Mouse (Mus musculus) kidney, postnatal 25 days (tissue): ENCODE results near the gene 1700029I15Rik.

ENCODE experiments used
- DNase-seq, 2 experiments: peaks; one replicate each; pipeline ENCODE4 v3.0.0; 2021; ENCODE audit warnings: mixed read lengths in 2 of 2

Gene 1700029I15Rik

GRCm38 (mm10) chr2:92381901-92382588, at the start of gene 1700029I15Rik:
Gene 1700029I15Rik, plus strand, starts transcription at chr2:92382538.
- DNase-seq: no peak

GRCm38 (mm10) chr2:92342418-92342817, 39.9 kb upstream of the 1700029I15Rik start:
- no peak for DNase-seq

- no peak for DNase-seq
Observed at GRCm38 (mm10) chr2:92347191-92347590, 35.1 kb upstream of the 1700029I15Rik start.

- no peak for DNase-seq
Observed at GRCm38 (mm10) chr2:92349589-92350425, 32.5 kb upstream of the 1700029I15Rik start.

DNA sequence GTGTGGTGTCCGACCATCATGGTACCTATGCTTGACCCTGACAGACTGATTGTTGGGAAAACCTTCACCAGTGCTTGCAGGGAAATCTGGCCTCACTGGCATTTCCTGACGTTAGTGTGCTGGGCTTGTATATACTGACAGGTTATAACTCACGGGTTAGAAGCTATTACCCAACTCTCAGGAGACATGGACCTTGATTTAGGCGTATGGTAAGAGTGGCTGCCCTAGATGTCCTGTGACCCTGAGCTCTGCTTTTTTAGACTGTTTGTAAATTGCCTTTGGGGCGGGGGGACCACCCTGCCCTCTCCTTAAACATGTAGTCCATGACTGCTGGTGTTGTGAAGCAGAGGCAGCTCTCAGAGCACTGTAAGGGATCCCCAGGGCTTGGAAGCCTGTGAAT, 31.7 kb upstream of the 1700029I15Rik start:
- DNase-seq: no peak

- DNase-seq: no peak
Observed at GRCm38 (mm10) chr2:92353402-92353801, 28.9 kb upstream of the 1700029I15Rik start.

DNA sequence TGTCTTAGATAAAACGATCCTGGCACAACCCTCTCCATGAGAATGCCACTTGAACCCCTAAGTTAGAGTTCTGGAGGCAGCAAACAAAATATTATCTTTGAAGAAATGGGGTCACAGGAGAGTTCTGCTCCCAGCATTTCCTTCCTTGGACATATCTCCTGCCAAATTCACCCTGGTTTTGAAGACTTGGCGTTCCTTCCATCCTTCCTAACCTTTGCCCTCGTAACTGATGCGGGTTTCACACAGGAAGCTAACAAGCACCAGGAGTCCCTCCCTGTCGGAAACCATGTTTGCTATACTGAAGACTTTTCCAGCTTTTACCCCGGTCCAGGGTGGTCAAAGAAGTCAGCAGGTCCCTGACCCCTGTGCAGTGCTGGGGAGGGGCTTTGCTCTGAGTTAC, 28.1 kb upstream of the 1700029I15Rik start:
- DNase-seq: peak in 1 of 2 experiments; percentile 32

GRCm38 (mm10) chr2:92359301-92359700, 23.0 kb upstream of the 1700029I15Rik start:
- DNase-seq: peak; percentile 79 to 80

- DNase-seq: peak in 1 of 2 experiments; percentile 43
Observed at GRCm38 (mm10) chr2:92360186-92360823, 22.0 kb upstream of the 1700029I15Rik start.

- DNase-seq: peak in 1 of 2 experiments; percentile 49
Observed at GRCm38 (mm10) chr2:92360893-92361292, 21.4 kb upstream of the 1700029I15Rik start.

DNA sequence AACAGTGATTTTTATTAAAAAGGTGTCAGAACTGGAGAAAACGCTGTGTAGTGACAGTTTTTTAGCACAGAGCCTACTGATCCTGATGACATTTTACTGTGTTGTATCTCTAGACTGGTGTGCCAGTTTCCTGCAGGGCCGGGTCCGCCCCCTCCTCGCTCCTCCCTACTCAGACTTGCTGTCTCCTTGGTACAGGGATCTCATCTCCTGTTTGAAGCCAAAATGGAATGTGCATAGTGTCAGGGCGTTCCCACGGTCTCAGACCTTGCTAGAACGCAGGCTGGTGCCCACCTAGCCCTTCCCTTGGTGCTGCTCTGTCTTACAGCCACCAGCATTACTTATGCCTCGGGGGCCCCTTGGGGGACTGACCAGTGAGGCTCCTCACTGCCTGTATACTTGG, 20.5 kb upstream of the 1700029I15Rik start:
- no peak for DNase-seq

DNA sequence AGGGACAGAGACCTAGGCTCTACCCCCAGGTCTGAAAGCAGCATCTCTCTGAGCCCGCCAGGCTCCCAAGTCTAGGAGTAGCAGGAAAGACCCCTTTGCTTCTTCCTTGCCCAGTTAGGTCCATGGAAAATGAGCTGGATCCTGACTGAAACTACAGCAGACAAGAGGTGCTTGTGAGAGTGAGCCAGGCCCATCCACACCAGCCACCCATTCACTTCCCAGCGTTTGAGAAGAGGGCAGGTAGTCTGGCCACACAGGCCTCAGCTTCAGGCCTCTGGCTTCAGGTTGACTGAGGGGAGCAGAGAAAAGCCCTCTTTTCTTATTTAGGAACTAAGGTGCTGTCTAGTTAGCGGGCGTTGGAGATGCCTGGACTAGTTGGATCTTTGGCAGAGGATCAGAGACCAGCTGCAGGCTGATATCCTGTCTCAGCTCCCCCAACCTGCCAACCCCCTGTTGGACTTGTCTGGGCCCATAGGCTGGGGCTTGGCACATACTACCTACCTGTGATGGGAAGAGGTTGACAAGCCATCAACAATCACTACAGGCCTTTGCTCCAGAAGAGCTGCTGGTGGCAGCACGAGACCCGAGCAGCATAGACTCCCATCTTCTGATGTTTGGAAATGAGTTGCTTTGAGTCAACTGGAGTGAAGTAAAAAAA, 19.6 kb upstream of the 1700029I15Rik start:
- peak in 1 of 2 experiments; percentile 29 for DNase-seq

- peak in 1 of 2 experiments; percentile 24 for DNase-seq
Observed at GRCm38 (mm10) chr2:92364086-92364485, 18.3 kb upstream of the 1700029I15Rik start.

GRCm38 (mm10) chr2:92365568-92365967, 16.8 kb upstream of the 1700029I15Rik start:
- peak in 1 of 2 experiments; percentile 38 for DNase-seq

- peak; percentile 49 to 77 for DNase-seq
Observed at GRCm38 (mm10) chr2:92367383-92368029, 14.8 kb upstream of the 1700029I15Rik start.

- peak in 1 of 2 experiments; percentile 38 for DNase-seq
Observed at GRCm38 (mm10) chr2:92370375-92370774, 12.0 kb upstream of the 1700029I15Rik start.

DNA sequence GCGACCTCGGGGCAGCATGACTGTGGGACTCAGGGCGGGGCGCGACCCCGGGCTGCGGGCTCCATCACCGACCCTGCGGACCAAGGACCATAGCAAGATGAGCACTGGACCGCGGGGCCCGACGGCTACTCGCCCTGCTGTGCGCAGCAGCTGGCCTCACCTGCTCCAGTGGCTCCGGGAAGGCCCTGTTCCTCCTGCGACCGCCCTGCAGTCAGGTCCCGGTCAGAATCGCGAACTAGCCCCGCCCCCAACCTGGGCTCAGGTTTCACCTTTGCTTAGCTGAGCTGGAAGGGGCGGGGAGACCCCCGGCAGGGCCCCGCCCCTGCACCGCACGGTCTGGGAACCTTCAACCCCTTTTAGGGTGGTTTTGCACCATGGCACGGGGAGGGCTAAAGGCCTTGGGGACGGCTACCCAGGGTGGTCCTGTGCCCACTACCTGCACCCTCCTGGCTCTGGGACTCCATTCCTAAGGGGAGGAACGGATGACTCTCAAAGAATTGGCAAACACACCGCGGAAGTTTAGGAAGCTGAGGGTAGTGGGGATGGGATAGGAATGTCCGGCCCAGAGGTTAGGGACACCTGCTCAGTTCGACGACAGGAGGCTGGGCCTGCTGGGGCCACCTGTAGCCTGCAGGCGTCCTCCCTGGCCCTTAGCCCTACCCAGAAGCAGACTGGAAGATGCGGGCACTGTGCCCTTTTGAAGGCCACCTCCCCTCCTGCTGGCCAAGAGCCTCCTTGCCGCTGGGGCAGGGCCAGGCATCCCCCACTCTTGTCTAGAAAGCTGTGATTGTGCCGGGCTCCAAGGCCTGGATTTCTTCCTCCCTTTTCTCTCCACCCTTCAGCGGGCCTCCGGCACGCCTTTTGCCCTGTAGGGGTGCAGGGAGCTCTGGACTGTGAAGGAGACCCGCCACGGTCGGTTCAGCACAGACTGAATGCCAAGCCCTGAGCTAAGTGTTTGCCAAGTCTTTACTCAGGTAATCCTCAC, 11.2 kb upstream of the 1700029I15Rik start:
- DNase-seq: peak; percentile 97 to 98

- DNase-seq: peak; percentile 42 to 60
Observed at GRCm38 (mm10) chr2:92371971-92372690, 10.2 kb upstream of the 1700029I15Rik start.

GRCm38 (mm10) chr2:92372767-92373436, 9.4 kb upstream of the 1700029I15Rik start:
- DNase-seq: peak; percentile 90 to 92

- DNase-seq: no peak
Observed at GRCm38 (mm10) chr2:92373437-92373813, 8.9 kb upstream of the 1700029I15Rik start.
